In genomic region chr10:58370559-58370958, GRCm38 (mm10) we compare ENCODE assay signal across 11 mouse cellular contexts. TPM values are rescaled to one million over a fixed set of nuclear protein-coding genes. Genes with fewer than 3 reads are reported as not detected.
DNase-seq lines count a peak whose midpoint lies in the region; ATAC-seq lines count a peak whose summit lies in the region.
"Had no signal": no experiment of that assay in that cellular context is flagged by ENCODE, and none has a peak within 500 bp of the region (broad histone marks: within the 10 kb centered on the region; RNA-seq: fewer than 3 reads in every experiment).

No protein-coding gene starts in this region.

- no peak overlapping the region for H3K4me2 ChIP-seq in heart, embryonic 12.5 days
- H3K4me2 ChIP-seq in midbrain, embryonic 14.5 days (ENCODE audit: low read length) = no peak overlapping the region
- H3K4me2 ChIP-seq in forebrain, embryonic 16.5 days (ENCODE audit: low read length) = no peak overlapping the region
- no peak overlapping the region for H3K4me2 ChIP-seq in stomach, embryonic 14.5 days (replicated peaks; ENCODE audit: low read depth, low read length)
- H3K4me2 ChIP-seq: hindbrain, embryonic 12.5 days had no signal

- H3K27me3 ChIP-seq in heart, embryonic 12.5 days (replicated peaks) = no peaks in the 10 kb centered on the region
- no peaks in the 10 kb centered on the region for H3K27me3 ChIP-seq in midbrain, embryonic 10.5 days (ENCODE audit: low read depth, poor library complexity, severe bottlenecking)
- H3K27me3 ChIP-seq in midbrain, embryonic 14.5 days (ENCODE audit: control insufficient read depth, insufficient read depth, low read length) = no peaks in the 10 kb centered on the region
- no peaks in the 10 kb centered on the region for H3K27me3 ChIP-seq in forebrain, embryonic 16.5 days (replicated peaks; ENCODE audit: control insufficient read depth, insufficient read depth, low read length)
- H3K27me3 ChIP-seq in stomach, embryonic 14.5 days (ENCODE audit: control insufficient read depth, insufficient read depth, low read length) = no peaks in the 10 kb centered on the region
- H3K27me3 ChIP-seq: hindbrain, embryonic 12.5 days; limb, embryonic 13.5 days had no signal

- H3K27ac ChIP-seq in heart, embryonic 12.5 days (ENCODE audit: poor library complexity, severe bottlenecking) = peak overlapping the region; percentile 83
- peak overlapping the region; percentile 42 for H3K27ac ChIP-seq in midbrain, embryonic 10.5 days (replicated peaks)
- no peak overlapping the region for H3K27ac ChIP-seq in midbrain, embryonic 14.5 days (replicated peaks; ENCODE audit: low read depth, low read length)
- peak overlapping the region; percentile 45 for H3K27ac ChIP-seq in forebrain, embryonic 16.5 days (ENCODE audit: low read length)
- peak overlapping the region; percentile 84 for H3K27ac ChIP-seq in stomach, embryonic 14.5 days (ENCODE audit: low read length)

- peaks cover 46% of the 10 kb centered on the region for H3K4me1 ChIP-seq in heart, embryonic 12.5 days (replicated peaks)
- H3K4me1 ChIP-seq in midbrain, embryonic 10.5 days = peaks cover 40% of the 10 kb centered on the region
- peaks cover 9% of the 10 kb centered on the region for H3K4me1 ChIP-seq in midbrain, embryonic 14.5 days (ENCODE audit: control insufficient read depth, insufficient read depth, low read length)
- H3K4me1 ChIP-seq in forebrain, embryonic 16.5 days (replicated peaks; ENCODE audit: control insufficient read depth, insufficient read depth, low read length) = peaks cover 24% of the 10 kb centered on the region
- peaks cover 25% of the 10 kb centered on the region; the same call in 1 of the 2 replicates for H3K4me1 ChIP-seq in stomach, embryonic 14.5 days (ENCODE audit: control insufficient read depth, insufficient read depth, low read length)

- H3K4me3 ChIP-seq in heart, embryonic 12.5 days = no peak overlapping the region
- H3K4me3 ChIP-seq in midbrain, embryonic 10.5 days = no peak overlapping the region
- no peak overlapping the region for H3K4me3 ChIP-seq in midbrain, embryonic 14.5 days (replicated peaks; ENCODE audit: low read depth, low read length)
- no peak overlapping the region for H3K4me3 ChIP-seq in forebrain, embryonic 16.5 days (replicated peaks; ENCODE audit: low read length)
- no peak overlapping the region for H3K4me3 ChIP-seq in stomach, embryonic 14.5 days (ENCODE audit: low read depth, low read length)
- H3K4me3 ChIP-seq: hindbrain, embryonic 12.5 days; limb, embryonic 13.5 days had no signal

- ATAC-seq in heart, embryonic 12.5 days (ENCODE audit: insufficient number of reproducible peaks, low FRiP score) = peak; percentile 64; the same call in 1 of the 2 replicates
- ATAC-seq in midbrain, embryonic 14.5 days (ENCODE audit: low FRiP score, low TSS enrichment) = no peak
- ATAC-seq in forebrain, embryonic 16.5 days = no peak
- ATAC-seq in stomach, embryonic 14.5 days (ENCODE audit: insufficient number of reproducible peaks, insufficient read depth, low FRiP score, low read depth) = no peak

- H3K9me3 ChIP-seq in heart, embryonic 12.5 days (replicated peaks) = no peaks in the 10 kb centered on the region
- no peaks in the 10 kb centered on the region for H3K9me3 ChIP-seq in midbrain, embryonic 10.5 days (replicated peaks)
- H3K9me3 ChIP-seq in midbrain, embryonic 14.5 days (ENCODE audit: control insufficient read depth, low read length) = no peaks in the 10 kb centered on the region
- no peaks in the 10 kb centered on the region for H3K9me3 ChIP-seq in forebrain, embryonic 16.5 days (ENCODE audit: control insufficient read depth, low read length)
- H3K9me3 ChIP-seq in stomach, embryonic 14.5 days (ENCODE audit: control insufficient read depth, low read depth, low read length) = no peaks in the 10 kb centered on the region
- H3K9me3 ChIP-seq: hindbrain, embryonic 12.5 days; limb, embryonic 13.5 days had no signal

- no peak for DNase-seq in heart, adult 8-10 months (ENCODE audit: low spot score)
- DNase-seq in midbrain, embryonic 10.5 days (ENCODE audit: low spot score) = no peak
- no peak for DNase-seq in midbrain, embryonic 14.5 days
- no peak for DNase-seq in gastrocnemius, postnatal 25 days
- no peak for DNase-seq in cerebellum, postnatal 14 days
- DNase-seq: cerebellum, postnatal 25 days had no signal

- peaks cover 3% of the 10 kb centered on the region; the same call in 1 of the 2 replicates for H3K36me3 ChIP-seq in heart, embryonic 12.5 days
- H3K36me3 ChIP-seq in midbrain, embryonic 10.5 days = no peaks in the 10 kb centered on the region
- H3K36me3 ChIP-seq in midbrain, embryonic 14.5 days (ENCODE audit: control insufficient read depth, insufficient read depth, low read length) = no peaks in the 10 kb centered on the region
- H3K36me3 ChIP-seq in forebrain, embryonic 16.5 days (ENCODE audit: control insufficient read depth, insufficient read depth) = no peaks in the 10 kb centered on the region
- no peaks in the 10 kb centered on the region for H3K36me3 ChIP-seq in stomach, embryonic 14.5 days (ENCODE audit: control insufficient read depth, insufficient read depth, low read length)
- H3K36me3 ChIP-seq: hindbrain, embryonic 12.5 days; limb, embryonic 13.5 days had no signal

- H3K9ac ChIP-seq in heart, embryonic 12.5 days = no peak overlapping the region
- no peak overlapping the region for H3K9ac ChIP-seq in midbrain, embryonic 14.5 days (replicated peaks; ENCODE audit: low read length)
- no peak overlapping the region for H3K9ac ChIP-seq in forebrain, embryonic 16.5 days (replicated peaks; ENCODE audit: low read depth, low read length)
- no peak overlapping the region for H3K9ac ChIP-seq in stomach, embryonic 14.5 days (replicated peaks; ENCODE audit: low read depth, low read length)
- H3K9ac ChIP-seq: hindbrain, embryonic 12.5 days; limb, embryonic 13.5 days had no signal

RNA-seq across cellular contexts. Expression of gene Lims1, which starts 47.3 kb away (rescaled TPM):
- 160 and 161 TPM in 2 replicates for polyA plus RNA-seq in heart, embryonic 12.5 days (2016; fragmentation: Nextera tagmentation; extraction: Ambion mirVana)
- 100 to 1,000 TPM; 129 to 182 (median 150) TPM for total RNA-seq in heart, adult 8-10 months (2022)
- polyA plus RNA-seq in midbrain, embryonic 10.5 days (2016; fragmentation: Nextera tagmentation; extraction: Ambion mirVana) = 109 and 111 TPM in 2 replicates
- 47.7 and 54.1 TPM in 2 replicates for polyA plus RNA-seq in midbrain, embryonic 14.5 days (2014; fragmentation: Nextera tagmentation; extraction: Ambion mirVana)
- 64.2 and 73.6 TPM in 2 replicates for polyA plus RNA-seq in forebrain, embryonic 16.5 days (2015; fragmentation: Nextera tagmentation; extraction: Ambion mirVana)
- 173 and 178 TPM in 2 replicates for polyA plus RNA-seq in stomach, embryonic 14.5 days (2014; fragmentation: Nextera tagmentation; extraction: Ambion mirVana)
- 10 to 100 TPM; 37.5 to 41.0 TPM for total RNA-seq in gastrocnemius, postnatal 25 days (2021)
